Mouse (Mus musculus) ES-Bruce4 (cell line): ENCODE data around the gene Prg2.

Experiments used
- CTCF ChIP-seq: IDR thresholded peaks from one replicate; pipeline ENCODE4 v1.8.1; 2011; ENCODE audit warnings: low read depth, low read length
- EP300 ChIP-seq: IDR thresholded peaks from 2 replicates; pipeline ENCODE4 v1.6.1; 2011; ENCODE audit warnings: low read depth, low read length; ENCODE audit not compliant: insufficient read depth

- TF ChIP-seq EP300, result no peak
- TF ChIP-seq CTCF, result no peak
Measured at GRCm38 (mm10) chr2:85014588-85014982, 34.3 kb downstream of the Prg2 start.
